Mouse (Mus musculus) c-Kit-negative CD71-positive TER-119-positive erythroid progenitor cells, embryonic 14.5 days (primary cell): Measurements from ENCODE around the gene Tfpi.

Experiments
- DNase-seq: peaks from one replicate; pipeline ENCODE4 v3.0.0-alpha.2; 2013; ENCODE audit warnings: low read depth, low spot score

Tfpi gene

GRCm38 (mm10) chr2:84474651-84475050 is 1.9 kb downstream of the Tfpi start:
- no peak for DNase-seq

- DNase-seq: no peak
Observed at GRCm38 (mm10) chr2:84473941-84474530, 2.5 kb downstream of the Tfpi start.

GRCm38 (mm10) chr2:84467391-84467790 is 9.2 kb downstream of the Tfpi start:
- no peak for DNase-seq

GRCm38 (mm10) chr2:84464956-84465355 is 11.6 kb downstream of the Tfpi start:
- no peak for DNase-seq

GRCm38 (mm10) chr2:84462411-84462810 is 14.2 kb downstream of the Tfpi start:
- no peak for DNase-seq

- no peak for DNase-seq
Observed at GRCm38 (mm10) chr2:84459651-84460177, 16.9 kb downstream of the Tfpi start.

- no peak for DNase-seq
Observed at GRCm38 (mm10) chr2:84457221-84457620, 19.4 kb downstream of the Tfpi start.

GRCm38 (mm10) chr2:84455236-84455799 is 21.3 kb downstream of the Tfpi start:
- DNase-seq: peak; percentile 68

- no peak for DNase-seq
Observed at GRCm38 (mm10) chr2:84454551-84455235, 21.9 kb downstream of the Tfpi start.

GRCm38 (mm10) chr2:84454051-84454450 is 22.5 kb downstream of the Tfpi start:
- peak; percentile 32 for DNase-seq

- no peak for DNase-seq
Observed at GRCm38 (mm10) chr2:84445499-84445898, 31.1 kb downstream of the Tfpi start.

- no peak for DNase-seq
Observed at GRCm38 (mm10) chr2:84441940-84442339, 34.6 kb downstream of the Tfpi start.

GRCm38 (mm10) chr2:84429724-84430123 is 46.9 kb downstream of the Tfpi start:
- no peak for DNase-seq

GRCm38 (mm10) chr2:84428836-84429235 is 47.7 kb downstream of the Tfpi start:
- no peak for DNase-seq

GRCm38 (mm10) chr2:84426531-84426930 is 50.0 kb downstream of the Tfpi start:
- DNase-seq: no peak

GRCm38 (mm10) chr2:84425138-84425537 is 51.4 kb downstream of the Tfpi start, which contains the start of gene Calcrl:
Gene Calcrl, minus strand, starts transcription at chr2:84425411.
- no peak for DNase-seq

GRCm38 (mm10) chr2:84416501-84416900 is 60.1 kb downstream of the Tfpi start:
- no peak for DNase-seq

- no peak for DNase-seq
Observed at GRCm38 (mm10) chr2:84409796-84410592, 66.6 kb downstream of the Tfpi start.

GRCm38 (mm10) chr2:84404834-84405233 is 71.7 kb downstream of the Tfpi start:
- DNase-seq: no peak

GRCm38 (mm10) chr2:84402713-84403112 is 73.9 kb downstream of the Tfpi start:
- no peak for DNase-seq

GRCm38 (mm10) chr2:84396557-84396956 is 80.0 kb downstream of the Tfpi start:
- DNase-seq: no peak

GRCm38 (mm10) chr2:84393236-84393635 is 83.3 kb downstream of the Tfpi start:
- no peak for DNase-seq
